Mouse (Mus musculus): ENCODE measurements around the gene Gckr. TPM values are rescaled to one million over a fixed set of nuclear protein-coding genes. Genes with fewer than 3 reads are reported as not detected.

The Gckr gene
- 53.7 and 63.1 TPM in 2 replicates for polyA plus RNA-seq (2015; fragmentation: Nextera tagmentation; extraction: Ambion mirVana)

DNA sequence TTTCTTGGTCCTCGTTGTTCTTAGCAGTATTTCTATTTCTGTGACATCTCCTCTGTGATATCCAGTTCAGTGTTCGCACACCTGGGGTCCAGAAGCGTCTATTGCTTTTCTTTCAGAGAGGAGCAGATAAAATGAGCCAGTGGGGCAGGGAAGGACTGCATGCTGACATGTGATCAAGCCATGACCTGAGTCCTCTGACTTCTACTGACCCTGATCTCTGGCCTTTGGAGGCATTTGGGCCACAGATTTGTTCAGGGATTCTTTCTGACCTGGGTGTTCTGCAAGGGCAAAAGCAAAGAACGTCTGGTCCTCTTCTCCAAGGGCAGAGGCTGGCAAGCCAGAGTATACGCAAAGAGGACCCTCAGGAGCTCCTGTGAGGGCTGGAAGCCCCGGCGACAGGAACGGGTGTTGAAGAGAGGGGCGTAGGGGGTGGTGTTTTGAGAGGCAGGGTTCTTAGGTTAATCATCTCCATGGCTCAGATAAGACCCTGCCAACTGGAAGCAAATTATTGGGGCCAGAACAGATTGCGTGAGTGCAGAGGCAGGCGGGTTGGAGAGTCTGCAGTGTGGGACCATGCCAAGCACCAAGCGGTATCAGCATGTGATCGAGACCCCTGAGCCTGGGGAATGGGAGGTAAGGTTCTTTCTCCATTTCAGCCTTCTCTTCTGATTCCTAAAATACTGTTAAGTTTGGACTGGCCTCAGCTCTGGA, at the start of gene Gckr:
Gckr (plus strand) TSS at position 397 of the 711 bp plus-strand sequence.
- Histone ChIP-seq H3K4me2 (ENCODE audit: low read depth, low read length) (peak within 1 kb of the TSS; percentile 50), H3K36me3 (replicated peaks; ENCODE audit: insufficient read depth, low read length) (no peaks in the 10 kb centered on the region), H3K9me3 (ENCODE audit: low read length) (no peaks in the 10 kb centered on the region), H3K9ac (replicated peaks) (no peak within 1 kb of the TSS; the same call in 1 of the 2 replicates), H3K4me1 (ENCODE audit: insufficient read depth) (peaks cover 5% of the 10 kb centered on the region), H3K27me3 (ENCODE audit: insufficient read depth, low read length) (peaks cover 4% of the 10 kb centered on the region; the same call in 1 of the 2 replicates), H3K27ac (ENCODE audit: low read depth) (peak within 1 kb of the TSS; percentile 69), H3K4me3 (ENCODE audit: low read depth, low read length) (peak within 1 kb of the TSS; percentile 1; the same call in 1 of the 2 replicates)
- peak; percentile 32 for DNase-seq
- TF ChIP-seq CTCF (IDR thresholded peaks at IDR 0.05; ENCODE audit: low read depth) (no peak), EP300 (IDR thresholded peaks at IDR 0.05; ENCODE audit: low read depth) (no peak)
- 46% methylated on average over 13 of the region's 13 CpGs for WGBS (ENCODE audit: insufficient replicate concordance)
- peak; percentile 80 for ATAC-seq

DNA sequence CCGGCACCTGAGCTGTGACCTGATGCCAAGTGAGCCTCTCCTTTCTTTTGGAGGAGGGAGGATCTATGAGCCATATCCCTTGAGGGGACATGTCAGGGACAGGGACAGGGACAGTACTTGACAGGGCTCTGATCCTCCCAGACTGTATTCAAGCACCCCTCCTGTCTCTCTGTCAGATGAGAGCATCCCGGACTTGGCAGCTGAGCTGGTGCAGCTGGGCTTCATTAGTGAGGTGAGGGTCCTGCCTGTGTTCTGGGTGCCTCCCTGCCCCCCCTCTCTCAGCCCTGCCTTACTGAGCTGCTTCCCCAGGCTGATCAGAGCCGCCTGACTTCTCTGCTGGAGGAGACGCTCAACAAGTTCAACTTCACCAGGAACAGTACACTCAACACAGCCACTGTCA, 46.5 kb upstream of the Gckr start:
- Histone ChIP-seq H3K9ac (replicated peaks) (no peak overlapping the region), H3K4me1 (ENCODE audit: insufficient read depth) (peaks cover 4% of the 10 kb centered on the region), H3K4me2 (ENCODE audit: low read depth, low read length) (no peak overlapping the region), H3K27ac (ENCODE audit: low read depth) (no peak overlapping the region), H3K9me3 (ENCODE audit: low read length) (no peaks in the 10 kb centered on the region), H3K36me3 (replicated peaks; ENCODE audit: insufficient read depth, low read length) (peaks cover 63% of the 10 kb centered on the region), H3K27me3 (ENCODE audit: insufficient read depth, low read length) (no peaks in the 10 kb centered on the region), H3K4me3 (ENCODE audit: low read depth, low read length) (no peak overlapping the region)
- ATAC-seq (no peak), DNase-seq (no peak)
- TF ChIP-seq EP300 (IDR thresholded peaks at IDR 0.05; ENCODE audit: low read depth) (no peak), CTCF (IDR thresholded peaks at IDR 0.05; ENCODE audit: low read depth) (no peak)
- whole genome bisulfite sequencing (ENCODE audit: insufficient replicate concordance): 79% methylated on average over 4 of the region's 4 CpGs

GRCm38 (mm10) chr5:31251541-31252101, 45.6 kb upstream of the Gckr start, which contains the start of gene Krtcap3:
Krtcap3 (plus strand) TSS chr5:31251691.
- DNase-seq (peak; percentile 65), ATAC-seq (peak; percentile 88)
- Histone ChIP-seq H3K36me3 (replicated peaks; ENCODE audit: insufficient read depth, low read length) (peaks cover 54% of the 10 kb centered on the region), H3K4me3 (ENCODE audit: low read depth, low read length) (peak within 1 kb of the TSS; percentile 46), H3K27me3 (ENCODE audit: insufficient read depth, low read length) (no peaks in the 10 kb centered on the region), H3K4me1 (ENCODE audit: insufficient read depth) (peaks cover 4% of the 10 kb centered on the region), H3K9ac (replicated peaks) (no peak within 1 kb of the TSS; the same call in 1 of the 2 replicates), H3K9me3 (ENCODE audit: low read length) (no peaks in the 10 kb centered on the region), H3K27ac (ENCODE audit: low read depth) (no peak within 1 kb of the TSS), H3K4me2 (ENCODE audit: low read depth, low read length) (peak within 1 kb of the TSS; percentile 70)
- TF ChIP-seq CTCF (IDR thresholded peaks at IDR 0.05; ENCODE audit: low read depth): no peak
- TF ChIP-seq EP300 (IDR thresholded peaks at IDR 0.05; ENCODE audit: low read depth): no peak
- 53% methylated on average over 46 of the region's 47 CpGs for WGBS (ENCODE audit: insufficient replicate concordance)

DNA sequence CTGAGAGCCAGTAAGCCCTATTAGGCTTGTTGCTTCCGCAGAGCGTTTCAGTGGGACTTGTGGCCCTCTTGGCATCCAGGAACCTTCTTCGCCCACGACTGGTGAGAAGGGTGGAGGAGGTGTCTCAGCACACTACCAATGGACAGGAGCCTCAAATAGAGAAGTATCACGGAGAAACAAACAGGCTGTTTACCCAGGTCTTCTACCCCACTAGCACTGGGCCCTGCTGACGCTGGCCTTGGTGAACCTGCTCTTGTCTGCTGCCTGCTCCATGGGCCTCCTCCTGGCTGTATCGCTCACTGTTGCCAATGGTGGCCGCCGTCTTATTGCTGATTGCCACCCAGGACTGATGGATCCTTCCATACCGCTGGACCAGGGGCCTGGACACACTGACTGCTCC, 45.1 kb upstream of the Gckr start:
- Histone ChIP-seq H3K9ac (replicated peaks) (no peak overlapping the region; the same call in 1 of the 2 replicates), H3K4me3 (ENCODE audit: low read depth, low read length) (peak overlapping the region; percentile 46), H3K36me3 (replicated peaks; ENCODE audit: insufficient read depth, low read length) (peaks cover 49% of the 10 kb centered on the region), H3K27me3 (ENCODE audit: insufficient read depth, low read length) (no peaks in the 10 kb centered on the region), H3K4me1 (ENCODE audit: insufficient read depth) (peaks cover 4% of the 10 kb centered on the region), H3K27ac (ENCODE audit: low read depth) (no peak overlapping the region), H3K4me2 (ENCODE audit: low read depth, low read length) (peak overlapping the region; percentile 70), H3K9me3 (ENCODE audit: low read length) (no peaks in the 10 kb centered on the region)
- DNase-seq (no peak), ATAC-seq (no peak)
- TF ChIP-seq EP300 (IDR thresholded peaks at IDR 0.05; ENCODE audit: low read depth) (no peak), CTCF (IDR thresholded peaks at IDR 0.05; ENCODE audit: low read depth) (no peak)
- WGBS (ENCODE audit: insufficient replicate concordance): 65% methylated on average over 10 of the region's 10 CpGs

DNA sequence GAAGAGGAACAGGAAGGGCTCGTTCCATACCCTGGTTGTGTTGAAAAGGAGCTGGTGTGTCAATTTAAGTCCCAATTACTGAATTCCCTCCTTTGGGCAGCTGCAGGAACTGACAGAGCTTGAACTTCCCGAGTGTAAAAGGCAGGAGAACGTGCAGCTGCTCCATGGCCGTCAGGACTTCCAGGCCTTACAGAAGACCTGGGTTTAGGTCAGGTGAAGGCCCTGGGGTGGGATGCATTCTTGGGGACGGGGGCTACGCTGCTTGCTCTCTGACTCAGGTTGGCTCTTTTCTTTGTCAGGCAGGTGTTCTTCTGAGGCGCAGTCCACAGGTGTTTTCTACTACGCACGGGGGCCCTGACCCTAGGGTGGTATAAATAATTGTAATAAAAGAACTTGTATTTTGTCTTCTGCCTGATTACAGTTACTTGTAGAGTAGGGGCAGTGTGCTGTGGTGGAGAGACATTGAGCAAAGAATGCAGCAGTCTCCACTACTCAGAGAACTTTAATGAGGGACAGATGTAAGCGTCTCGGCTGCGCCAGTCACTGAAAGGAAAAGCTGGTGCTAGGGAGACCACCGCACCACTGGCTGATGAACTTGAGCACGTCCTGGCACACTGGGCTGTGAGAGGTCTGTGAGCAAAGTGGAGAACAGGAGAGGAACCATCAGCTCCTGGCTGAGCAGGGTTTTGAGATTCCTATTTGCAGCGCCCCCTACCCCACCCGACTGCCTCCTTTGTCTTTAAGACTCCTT, 44.3 kb upstream of the Gckr start:
- 84% methylated on average over 16 of the region's 16 CpGs for WGBS (ENCODE audit: insufficient replicate concordance)
- ATAC-seq (no peak), DNase-seq (no peak)
- peaks cover 4% of the 10 kb centered on the region for H3K4me1 ChIP-seq (ENCODE audit: insufficient read depth)
- TF ChIP-seq EP300 (IDR thresholded peaks at IDR 0.05; ENCODE audit: low read depth) (no peak), CTCF (IDR thresholded peaks at IDR 0.05; ENCODE audit: low read depth) (0 out of 2 replicates have a peak, but pooled peaks have one; percentile 3)
- no peaks in the 10 kb centered on the region for H3K27me3 ChIP-seq (ENCODE audit: insufficient read depth, low read length)
- H3K27ac ChIP-seq (ENCODE audit: low read depth): no peak overlapping the region
- no peak overlapping the region for H3K4me3 ChIP-seq (ENCODE audit: low read depth, low read length)
- H3K9ac ChIP-seq (replicated peaks): no peak overlapping the region
- no peaks in the 10 kb centered on the region for H3K9me3 ChIP-seq (ENCODE audit: low read length)
- no peak overlapping the region for H3K4me2 ChIP-seq (ENCODE audit: low read depth, low read length)
- H3K36me3 ChIP-seq (replicated peaks; ENCODE audit: insufficient read depth, low read length): peaks cover 41% of the 10 kb centered on the region

DNA sequence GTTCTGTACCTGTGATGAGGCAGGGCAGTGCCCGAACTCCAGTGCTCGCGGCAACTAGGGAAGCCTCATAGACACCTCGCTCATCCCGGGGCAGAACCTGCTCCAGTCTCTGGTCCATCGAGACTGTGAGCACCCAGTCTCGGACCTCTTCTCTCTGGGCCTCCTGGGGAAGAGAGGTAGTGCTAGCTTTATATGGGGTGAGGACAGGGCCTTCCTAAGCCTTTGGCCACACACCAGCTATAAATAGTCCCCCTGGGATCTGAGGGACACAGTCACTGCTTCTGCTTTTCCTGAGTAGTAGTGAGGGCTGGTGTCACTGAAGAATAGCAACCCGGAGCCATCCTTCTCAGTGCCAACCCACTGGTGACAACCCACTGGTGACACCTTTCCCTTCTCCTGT, 43.4 kb upstream of the Gckr start:
- peaks cover 4% of the 10 kb centered on the region for H3K4me1 ChIP-seq (ENCODE audit: insufficient read depth)
- no peak for TF ChIP-seq EP300 (IDR thresholded peaks at IDR 0.05; ENCODE audit: low read depth)
- TF ChIP-seq CTCF (IDR thresholded peaks at IDR 0.05; ENCODE audit: low read depth): no peak
- no peaks in the 10 kb centered on the region for H3K27me3 ChIP-seq (ENCODE audit: insufficient read depth, low read length)
- 0 out of 2 replicates have a peak overlapping the region, but pooled peaks have one; percentile 3 for H3K27ac ChIP-seq (ENCODE audit: low read depth)
- peaks cover 33% of the 10 kb centered on the region for H3K36me3 ChIP-seq (replicated peaks; ENCODE audit: insufficient read depth, low read length)
- no peak for ATAC-seq
- H3K4me2 ChIP-seq (ENCODE audit: low read depth, low read length): no peak overlapping the region
- no peak overlapping the region for H3K4me3 ChIP-seq (ENCODE audit: low read depth, low read length)
- DNase-seq: no peak
- H3K9me3 ChIP-seq (ENCODE audit: low read length): no peaks in the 10 kb centered on the region
- WGBS (ENCODE audit: insufficient replicate concordance): 87% methylated on average over 8 of the region's 8 CpGs
- H3K9ac ChIP-seq (replicated peaks): no peak overlapping the region
